Mouse (Mus musculus) retina, postnatal 7 days (tissue): ENCODE measurements at regions not wholly inside any gene's neighbourhood (a gene's known extent, or its start where the extent isn't known, plus 50 kb on each side); places are given as distances from the start of the nearest gene placed in this dataset.

Source experiments
- DNase-seq: peaks from one replicate; pipeline ENCODE4 v3.0.0-alpha.2; 2012; ENCODE audit warnings: low read depth, low spot score

GRCm38 (mm10) chr3:147976069-147976468 lies 1014.3 kb downstream of the Adgrl2 start:
- no peak for DNase-seq

GRCm38 (mm10) chr3:147975500-147975899 lies 1014.9 kb downstream of the Adgrl2 start:
- DNase-seq: no peak

GRCm38 (mm10) chr3:147974515-147974914 lies 1015.8 kb downstream of the Adgrl2 start:
- no peak for DNase-seq

GRCm38 (mm10) chr3:147968271-147968670 lies 1022.1 kb downstream of the Adgrl2 start:
- no peak for DNase-seq

GRCm38 (mm10) chr3:147967866-147968265 lies 1022.5 kb downstream of the Adgrl2 start:
- no peak for DNase-seq

GRCm38 (mm10) chr3:147967261-147967660 lies 1023.1 kb downstream of the Adgrl2 start:
- DNase-seq: no peak

- no peak for DNase-seq
Measured at GRCm38 (mm10) chr3:147966827-147967226, 1023.5 kb downstream of the Adgrl2 start.

GRCm38 (mm10) chr3:147966379-147966778 lies 1024.0 kb downstream of the Adgrl2 start:
- DNase-seq: peak; percentile 29

GRCm38 (mm10) chr3:147963698-147964476 lies 1026.5 kb downstream of the Adgrl2 start:
- DNase-seq: no peak

GRCm38 (mm10) chr3:147948041-147948592 lies 1042.2 kb downstream of the Adgrl2 start:
- DNase-seq: no peak

GRCm38 (mm10) chr3:147943314-147943713 lies 1047.0 kb downstream of the Adgrl2 start:
- DNase-seq: no peak

- DNase-seq: no peak
Measured at GRCm38 (mm10) chr3:147930811-147931251, 1059.5 kb downstream of the Adgrl2 start.

GRCm38 (mm10) chr3:147920181-147920580 lies 1068.0 kb downstream of the Ttll7 start:
- no peak for DNase-seq

- no peak for DNase-seq
Measured at GRCm38 (mm10) chr3:147919701-147920100, 1067.5 kb downstream of the Ttll7 start.

GRCm38 (mm10) chr3:147919146-147919545 lies 1067.0 kb downstream of the Ttll7 start:
- no peak for DNase-seq

- DNase-seq: no peak
Measured at GRCm38 (mm10) chr3:147896751-147897150, 1044.6 kb downstream of the Ttll7 start.

GRCm38 (mm10) chr3:147891682-147892081 lies 1039.5 kb downstream of the Ttll7 start:
- DNase-seq: no peak

GRCm38 (mm10) chr3:147886261-147886893 lies 1034.2 kb downstream of the Ttll7 start:
- DNase-seq: no peak

GRCm38 (mm10) chr3:147882936-147883645 lies 1030.9 kb downstream of the Ttll7 start:
- DNase-seq: no peak

GRCm38 (mm10) chr3:147878690-147879089 lies 1026.5 kb downstream of the Ttll7 start:
- DNase-seq: no peak

- DNase-seq: no peak
Measured at GRCm38 (mm10) chr3:147868281-147868680, 1016.1 kb downstream of the Ttll7 start.

GRCm38 (mm10) chr3:147853346-147853745 lies 1001.2 kb downstream of the Ttll7 start:
- no peak for DNase-seq
